Mouse (Mus musculus) left cerebral cortex, postnatal 10 days (tissue): Measurements from ENCODE around the gene Ppp2r5e. TPM values are rescaled to one million over a fixed set of nuclear protein-coding genes. Genes with fewer than 3 reads are reported as not detected.

ENCODE experiments used
- DNase-seq, 2 experiments: peaks; one replicate each; pipeline ENCODE4 v3.0.0; 2021 to 2022; ENCODE audit warnings: low spot score in 2 of 2, mixed read lengths in 1 of 2; ENCODE audit errors: extremely low spot score in 1 of 2
- intact Hi-C: fragments of 180-260 bp; cut with DNase I; formaldehyde crosslinking; loops from one replicate; pipeline ENCODE4 v1.15.1; 2025
- total RNA-seq, 2 experiments: library from RNA; stranded (reverse); gene quantifications; 2 replicates each; pipeline ENCODE4 v1.2.3; 2021

Gene Ppp2r5e
- total RNA-seq: 10 to 100 TPM; 85.6 to 85.8 TPM

GRCm38 (mm10) chr12:75596154-75597002 is at the start of gene Ppp2r5e:
Gene Ppp2r5e (minus strand): TSS chr12:75596245.
- intact Hi-C loops: loop anchor here (2.0 to 5.0 kb wide), 2 partner anchors 51 to 132 kb away; no protein-coding TSS in a partner anchor
- peak; percentile 99 to 100 for DNase-seq

GRCm38 (mm10) chr12:75645780-75646179 is 49.7 kb upstream of the Ppp2r5e start:
- intact Hi-C loops: loop anchor here (5.0 to 10.0 kb wide), 3 partner anchors 48 to 1321 kb away; partner anchors contain the start of gene Ppp2r5e
- DNase-seq: no peak

- intact Hi-C loops: loop anchor here (10.0 kb wide), 1 partner anchor 1317 kb away; no protein-coding TSS in a partner anchor
- DNase-seq: no peak
Observed at GRCm38 (mm10) chr12:75641726-75642125, 45.7 kb upstream of the Ppp2r5e start.

- DNase-seq: no peak
- intact Hi-C loops: no loop called here
Observed at GRCm38 (mm10) chr12:75638345-75638744, 42.3 kb upstream of the Ppp2r5e start.

GRCm38 (mm10) chr12:75637103-75637502 is 41.1 kb upstream of the Ppp2r5e start:
- intact Hi-C loops: no loop called here
- DNase-seq: no peak

- DNase-seq: no peak
- intact Hi-C loops: no loop called here
Observed at GRCm38 (mm10) chr12:75635771-75636430, 39.9 kb upstream of the Ppp2r5e start.

GRCm38 (mm10) chr12:75629618-75630017 is 33.6 kb upstream of the Ppp2r5e start:
- DNase-seq: no peak
- intact Hi-C loops: no loop called here

GRCm38 (mm10) chr12:75623292-75623691 is 27.2 kb upstream of the Ppp2r5e start:
- intact Hi-C loops: no loop called here
- no peak for DNase-seq

GRCm38 (mm10) chr12:75622835-75623234 is 26.8 kb upstream of the Ppp2r5e start:
- DNase-seq: no peak
- intact Hi-C loops: no loop called here

- no peak for DNase-seq
- intact Hi-C loops: no loop called here
Observed at GRCm38 (mm10) chr12:75616841-75617240, 20.8 kb upstream of the Ppp2r5e start.

GRCm38 (mm10) chr12:75616158-75616791 is 20.2 kb upstream of the Ppp2r5e start:
- no peak for DNase-seq
- intact Hi-C loops: no loop called here

- intact Hi-C loops: no loop called here
Observed at GRCm38 (mm10) chr12:75615556-75615955, 19.5 kb upstream of the Ppp2r5e start.

GRCm38 (mm10) chr12:75612711-75613110 is 16.7 kb upstream of the Ppp2r5e start:
- DNase-seq: no peak
- intact Hi-C loops: no loop called here

More at GRCm38 (mm10) chr12:75615556-75615955, 19.5 kb upstream of the Ppp2r5e start:
- no peak for DNase-seq

GRCm38 (mm10) chr12:75599490-75599889 is 3.4 kb upstream of the Ppp2r5e start:
- intact Hi-C loops: loop anchor here (5.0 kb wide), 1 partner anchor 48 kb away; no protein-coding TSS in a partner anchor

GRCm38 (mm10) chr12:75598988-75599387 is 2.9 kb upstream of the Ppp2r5e start:
- intact Hi-C loops: loop anchor here (5.0 kb wide), 1 partner anchor 48 kb away; no protein-coding TSS in a partner anchor
- no peak for DNase-seq

More at GRCm38 (mm10) chr12:75599490-75599889, 3.4 kb upstream of the Ppp2r5e start:
- DNase-seq: no peak

- intact Hi-C loops: loop anchor here (2.0 to 5.0 kb wide), 2 partner anchors 50 to 133 kb away; no protein-coding TSS in a partner anchor
- DNase-seq: peak in 1 of 2 experiments; percentile 36
Observed at GRCm38 (mm10) chr12:75597707-75598106, 1.7 kb upstream of the Ppp2r5e start.

- intact Hi-C loops: loop anchor here (2.0 to 5.0 kb wide), 2 partner anchors 52 to 131 kb away; no protein-coding TSS in a partner anchor
- DNase-seq: peak in 1 of 2 experiments; percentile 61
Observed at GRCm38 (mm10) chr12:75595291-75596153, 523 bp downstream of the Ppp2r5e start.

- intact Hi-C loops: no loop called here
- DNase-seq: no peak
Observed at GRCm38 (mm10) chr12:75594404-75594803, 1.6 kb downstream of the Ppp2r5e start.
